In genomic region chr17:25571453-25571820, GRCm38 (mm10) we compare ENCODE assay signal across 8 mouse cellular contexts. TPM values are rescaled to one million over a fixed set of nuclear protein-coding genes. Genes with fewer than 3 reads are reported as not detected.
DNase-seq lines count a peak whose midpoint lies in the region; ATAC-seq and TF ChIP-seq lines count a peak whose summit lies in the region.

No protein-coding gene starts in this region.

- peaks cover 70% of the 10 kb centered on the region for H3K27me3 ChIP-seq in heart, embryonic 10.5 days (ENCODE audit: insufficient read depth, poor library complexity, severe bottlenecking)
- H3K27me3 ChIP-seq in ES-Bruce4 (ENCODE audit: control insufficient read depth, insufficient read depth, low read length, poor library complexity, severe bottlenecking) = no peaks in the 10 kb centered on the region; the same call in 1 of the 2 replicates
- peaks cover 80% of the 10 kb centered on the region for H3K27me3 ChIP-seq in hindbrain, embryonic 10.5 days (ENCODE audit: insufficient read depth, poor library complexity, severe bottlenecking)
- peaks cover 59% of the 10 kb centered on the region for H3K27me3 ChIP-seq in liver, postnatal 0 days (ENCODE audit: insufficient read depth, low read length)

- H3K4me1 ChIP-seq in heart, embryonic 10.5 days = peaks cover 54% of the 10 kb centered on the region
- H3K4me1 ChIP-seq in ES-Bruce4 (ENCODE audit: control insufficient read depth, insufficient read depth, low read length) = no peaks in the 10 kb centered on the region
- H3K4me1 ChIP-seq in hindbrain, embryonic 10.5 days (replicated peaks) = peaks cover 68% of the 10 kb centered on the region
- H3K4me1 ChIP-seq in liver, postnatal 0 days (ENCODE audit: insufficient read depth) = peaks cover 5% of the 10 kb centered on the region; the same call in 1 of the 2 replicates

- 4% methylated on average over 8 of the region's 8 CpGs for WGBS in heart, embryonic 10.5 days
- WGBS in hindbrain, embryonic 10.5 days = 3% methylated on average over 8 of the region's 8 CpGs
- WGBS in liver, postnatal 0 days (ENCODE audit: insufficient replicate concordance) = 8% methylated on average over 8 of the region's 8 CpGs

- H3K9ac ChIP-seq in ES-Bruce4 (ENCODE audit: low read depth, poor library complexity, severe bottlenecking) = peak overlapping the region; percentile 59
- no peak overlapping the region for H3K9ac ChIP-seq in liver, postnatal 0 days (replicated peaks)

- DNase-seq in heart, embryonic 10.5 days (ENCODE audit: low spot score) = no peak
- DNase-seq in heart, adult 18-20 months = no peak
- DNase-seq in hindbrain, embryonic 10.5 days (ENCODE audit: low spot score) = no peak
- no peak for DNase-seq in liver, postnatal 0 days
- DNase-seq in frontal cortex, postnatal 25 days (ENCODE audit: low spot score in 2 of 2) = no peak
- DNase-seq in retina, embryonic 14.5 days (ENCODE audit: low spot score) = no peak
- no peak for DNase-seq in ovary, postnatal 14 days (ENCODE audit: low spot score)

- peak overlapping the region; percentile 68 for H3K4me2 ChIP-seq in liver, postnatal 0 days (ENCODE audit: low read depth, low read length)

- 0 out of 2 replicates have a peak, but pooled peaks cover 2% of the 10 kb centered on the region for H3K36me3 ChIP-seq in heart, embryonic 10.5 days
- H3K36me3 ChIP-seq in ES-Bruce4 (ENCODE audit: control insufficient read depth, insufficient read depth, low read length, poor library complexity, severe bottlenecking) = no peaks in the 10 kb centered on the region
- peaks cover 11% of the 10 kb centered on the region; the same call in 1 of the 2 replicates for H3K36me3 ChIP-seq in hindbrain, embryonic 10.5 days
- H3K36me3 ChIP-seq in liver, postnatal 0 days (replicated peaks; ENCODE audit: insufficient read depth, low read length) = no peaks in the 10 kb centered on the region

- peak overlapping the region; percentile 81 for H3K4me3 ChIP-seq in heart, embryonic 10.5 days
- peak overlapping the region; percentile 78 for H3K4me3 ChIP-seq in ES-Bruce4 (ENCODE audit: low read depth, low read length)
- H3K4me3 ChIP-seq in hindbrain, embryonic 10.5 days = peak overlapping the region; percentile 69
- H3K4me3 ChIP-seq in liver, postnatal 0 days (ENCODE audit: low read depth, low read length) = peak overlapping the region; percentile 38

- peak overlapping the region; percentile 89 for H3K27ac ChIP-seq in heart, embryonic 10.5 days
- no peak overlapping the region for H3K27ac ChIP-seq in ES-Bruce4 (ENCODE audit: insufficient read depth, low read length)
- peak overlapping the region; percentile 86 for H3K27ac ChIP-seq in hindbrain, embryonic 10.5 days
- H3K27ac ChIP-seq in liver, postnatal 0 days (ENCODE audit: low read depth) = no peak overlapping the region

- H3K9me3 ChIP-seq in heart, embryonic 10.5 days = no peaks in the 10 kb centered on the region
- H3K9me3 ChIP-seq in ES-Bruce4 (replicated peaks; ENCODE audit: control insufficient read depth, insufficient read depth, low read length, poor library complexity, severe bottlenecking) = no peaks in the 10 kb centered on the region
- H3K9me3 ChIP-seq in hindbrain, embryonic 10.5 days = no peaks in the 10 kb centered on the region
- H3K9me3 ChIP-seq in liver, postnatal 0 days (ENCODE audit: low read length) = no peaks in the 10 kb centered on the region

- no peak for TF ChIP-seq CTCF in ES-Bruce4 (IDR thresholded peaks at IDR 0.05; ENCODE audit: low read depth, low read length)
- no peak for TF ChIP-seq CTCF in liver, postnatal 0 days (IDR thresholded peaks at IDR 0.05; ENCODE audit: low read depth)

- no peak for TF ChIP-seq POLR2A in ES-Bruce4 (IDR thresholded peaks at IDR 0.05; ENCODE audit: insufficient read depth, low read length)

- no peak for ATAC-seq in liver, postnatal 0 days

- TF ChIP-seq EP300 in ES-Bruce4 (IDR thresholded peaks at IDR 0.05; ENCODE audit: insufficient read depth, low read depth, low read length) = no peak
- no peak for TF ChIP-seq EP300 in liver, postnatal 0 days (IDR thresholded peaks at IDR 0.05; ENCODE audit: low read depth)

RNA-seq across cellular contexts. Expression of gene Sox8, which starts 1.0 kb away (rescaled TPM):
- 2.0 and 3.6 TPM in 2 replicates for polyA plus RNA-seq in heart, embryonic 10.5 days (2016; fragmentation: Nextera tagmentation; extraction: Ambion mirVana)
- under 1 TPM; 0.20 to 0.31 TPM for total RNA-seq in heart, adult 18-20 months (2021)
- polyA plus RNA-seq in ES-Bruce4 (2011; ENCODE audit: insufficient read depth, insufficient read length, low read depth, missing spikeins) = 0.32 and 0.48 TPM in 2 replicates
- polyA plus RNA-seq in hindbrain, embryonic 10.5 days (2016; fragmentation: Nextera tagmentation; extraction: Ambion mirVana) = 9.1 and 10.7 TPM in 2 replicates
- polyA plus RNA-seq in liver, postnatal 0 days (2015; fragmentation: Nextera tagmentation; extraction: Ambion mirVana) = 0.08 TPM in 1 of 2 replicates, not detected in the other

RNA-seq across cellular contexts. Expression of gene Lmf1, which starts 7.4 kb away (rescaled TPM):
- 36.8 and 43.1 TPM in 2 replicates for polyA plus RNA-seq in heart, embryonic 10.5 days (2016; fragmentation: Nextera tagmentation; extraction: Ambion mirVana)
- 10 to 100 TPM; 29.8 to 31.8 TPM for total RNA-seq in heart, adult 18-20 months (2021)
- polyA plus RNA-seq in ES-Bruce4 (2011; ENCODE audit: insufficient read depth, insufficient read length, low read depth, missing spikeins) = 15.2 and 16.1 TPM in 2 replicates
- 27.3 and 29.4 TPM in 2 replicates for polyA plus RNA-seq in hindbrain, embryonic 10.5 days (2016; fragmentation: Nextera tagmentation; extraction: Ambion mirVana)
- polyA plus RNA-seq in liver, postnatal 0 days (2015; fragmentation: Nextera tagmentation; extraction: Ambion mirVana) = 11.9 and 12.5 TPM in 2 replicates

Comparison
In these comparisons a context has a peak if more than half of its experiments do, and no peak if none do; other contexts are left out.
1. H3K27ac ChIP-seq: peak in heart, embryonic 10.5 days (single experiment) and hindbrain, embryonic 10.5 days (single experiment); none in ES-Bruce4 (single experiment) and liver, postnatal 0 days (single experiment).
2. Peak in every context shown above with its lines, with median percentiles within 50 percentile points of each other: H3K4me3 ChIP-seq.